Mouse (Mus musculus): Measurements from ENCODE around the gene Kcna7. TPM values are rescaled to one million over a fixed set of nuclear protein-coding genes. Genes with fewer than 3 reads are reported as not detected.

Gene Kcna7
- polyA plus RNA-seq, 1 experiment from 2014 or later = 0.09 TPM

DNA sequence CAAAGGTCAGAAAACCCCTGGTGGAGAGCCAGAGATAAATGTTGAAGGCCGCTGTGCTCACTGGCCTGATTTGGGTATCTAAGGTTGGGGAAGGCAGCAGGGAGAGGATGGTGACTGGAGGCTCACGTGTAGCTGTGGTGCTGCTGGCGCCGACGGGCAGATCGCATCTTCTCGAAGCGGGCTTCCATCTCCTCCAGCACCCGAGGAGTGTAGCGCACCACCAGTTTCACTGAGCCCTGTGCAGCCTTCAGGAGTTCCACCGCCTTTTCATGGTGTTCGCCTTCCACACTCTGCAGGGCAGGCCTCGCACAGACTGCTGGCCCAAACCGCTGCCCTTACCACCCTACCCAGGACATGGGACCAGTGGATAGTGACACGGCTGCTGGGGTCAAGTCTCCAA lies 37.3 kb upstream of the Kcna7 start:
- ATAC-seq (ENCODE audit: low FRiP score) = no peak
- Histone ChIP-seq H3K9ac (replicated peaks) (peak overlapping the region; percentile 69; the same call in 1 of the 2 replicates), H3K4me1 (peaks cover 56% of the 10 kb centered on the region), H3K27me3 (replicated peaks) (peaks cover 11% of the 10 kb centered on the region; the same call in 1 of the 2 replicates), H3K4me2 (peak overlapping the region; percentile 71), H3K4me3 (replicated peaks) (peak overlapping the region; percentile 79), H3K9me3 (replicated peaks) (no peaks in the 10 kb centered on the region), H3K27ac (replicated peaks) (peak overlapping the region; percentile 90; the same call in 1 of the 2 replicates), H3K36me3 (peaks cover 10% of the 10 kb centered on the region)
- 83% methylated on average over 15 of the region's 15 CpGs for WGBS

DNA sequence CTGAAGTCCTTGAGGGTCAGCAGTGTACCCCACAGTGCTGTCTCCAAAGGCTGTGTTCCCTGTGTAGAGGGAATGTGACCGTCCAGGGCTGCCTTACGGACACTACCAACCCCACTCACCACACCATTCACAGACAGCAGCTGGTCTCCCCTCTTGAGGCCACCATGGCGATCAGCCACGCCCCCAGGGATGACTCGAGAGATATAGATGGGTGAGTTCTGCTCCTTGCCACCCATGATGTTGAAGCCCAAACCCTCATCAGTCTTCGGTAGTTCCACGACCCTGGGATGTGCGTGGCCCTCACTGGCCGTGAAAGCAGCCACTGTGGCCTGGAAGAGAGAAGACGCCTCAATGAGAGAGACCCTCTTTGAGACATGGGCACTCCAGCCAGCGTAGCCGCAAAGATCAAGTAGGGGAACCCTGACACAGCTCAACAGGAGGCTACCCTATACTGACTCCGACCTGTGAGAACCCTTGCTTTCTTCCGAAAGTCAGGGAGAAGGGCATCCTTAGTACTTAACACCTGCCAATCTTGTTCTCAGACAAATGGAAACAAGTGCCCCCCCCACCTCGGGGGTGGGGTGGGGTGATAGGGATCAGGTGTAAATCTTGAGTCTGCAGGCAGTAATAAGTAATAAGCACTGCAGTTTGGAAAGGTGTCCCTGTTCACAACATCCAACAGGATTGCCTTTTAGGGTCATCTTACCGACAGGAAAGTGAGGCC lies 36.3 kb upstream of the Kcna7 start:
- 72% methylated on average over 16 of the region's 16 CpGs for WGBS
- Histone ChIP-seq H3K4me3 (replicated peaks) (peak overlapping the region; percentile 55), H3K36me3 (peaks cover 18% of the 10 kb centered on the region), H3K4me1 (peaks cover 55% of the 10 kb centered on the region), H3K27me3 (replicated peaks) (peaks cover 7% of the 10 kb centered on the region; the same call in 1 of the 2 replicates), H3K9me3 (replicated peaks) (no peaks in the 10 kb centered on the region), H3K27ac (replicated peaks) (no peak overlapping the region), H3K9ac (replicated peaks) (no peak overlapping the region), H3K4me2 (peak overlapping the region; percentile 95)
- ATAC-seq (ENCODE audit: low FRiP score) = no peak

DNA sequence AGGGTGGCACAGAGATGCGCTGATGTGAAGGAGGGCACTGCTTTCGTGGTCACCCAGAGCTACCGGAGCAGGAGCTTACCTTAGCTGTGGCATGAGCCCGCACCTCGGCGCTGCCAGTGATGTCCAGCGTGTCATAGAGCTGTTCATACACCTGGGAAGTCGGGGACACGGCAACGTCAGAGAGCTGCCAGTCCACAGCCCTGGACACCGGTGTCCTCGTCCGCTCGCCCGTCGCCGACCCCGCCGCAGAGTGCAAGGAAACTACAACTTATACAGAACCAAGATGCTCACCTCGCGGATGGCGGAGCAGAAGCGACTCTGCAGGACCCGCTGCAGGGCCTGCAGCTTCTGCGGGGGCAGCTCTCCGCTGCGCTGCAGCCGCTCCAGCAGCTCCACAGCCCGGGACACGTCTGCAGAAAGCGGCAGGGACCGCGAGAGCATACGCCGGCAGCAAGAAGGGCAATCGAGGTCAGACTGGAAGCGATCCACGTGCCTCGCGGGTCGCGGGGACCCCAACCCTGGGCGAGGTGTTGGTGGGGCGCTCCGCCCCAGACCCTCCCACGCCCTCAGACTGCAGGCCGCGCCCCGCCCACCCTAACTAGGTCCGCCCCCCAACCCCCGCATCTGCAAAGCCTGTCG lies 35.5 kb upstream of the Kcna7 start:
- Histone ChIP-seq H3K4me2 (peak overlapping the region; percentile 95), H3K4me1 (peaks cover 49% of the 10 kb centered on the region), H3K27ac (replicated peaks) (peak overlapping the region; percentile 58), H3K4me3 (replicated peaks) (peak overlapping the region; percentile 55), H3K9me3 (replicated peaks) (no peaks in the 10 kb centered on the region), H3K9ac (replicated peaks) (peak overlapping the region; percentile 64), H3K27me3 (replicated peaks) (peaks cover 7% of the 10 kb centered on the region; the same call in 1 of the 2 replicates), H3K36me3 (peaks cover 22% of the 10 kb centered on the region)
- ATAC-seq (ENCODE audit: low FRiP score) = no peak; the same call in 1 of the 2 replicates
- WGBS = 10% methylated on average over 48 of the region's 52 CpGs

DNA sequence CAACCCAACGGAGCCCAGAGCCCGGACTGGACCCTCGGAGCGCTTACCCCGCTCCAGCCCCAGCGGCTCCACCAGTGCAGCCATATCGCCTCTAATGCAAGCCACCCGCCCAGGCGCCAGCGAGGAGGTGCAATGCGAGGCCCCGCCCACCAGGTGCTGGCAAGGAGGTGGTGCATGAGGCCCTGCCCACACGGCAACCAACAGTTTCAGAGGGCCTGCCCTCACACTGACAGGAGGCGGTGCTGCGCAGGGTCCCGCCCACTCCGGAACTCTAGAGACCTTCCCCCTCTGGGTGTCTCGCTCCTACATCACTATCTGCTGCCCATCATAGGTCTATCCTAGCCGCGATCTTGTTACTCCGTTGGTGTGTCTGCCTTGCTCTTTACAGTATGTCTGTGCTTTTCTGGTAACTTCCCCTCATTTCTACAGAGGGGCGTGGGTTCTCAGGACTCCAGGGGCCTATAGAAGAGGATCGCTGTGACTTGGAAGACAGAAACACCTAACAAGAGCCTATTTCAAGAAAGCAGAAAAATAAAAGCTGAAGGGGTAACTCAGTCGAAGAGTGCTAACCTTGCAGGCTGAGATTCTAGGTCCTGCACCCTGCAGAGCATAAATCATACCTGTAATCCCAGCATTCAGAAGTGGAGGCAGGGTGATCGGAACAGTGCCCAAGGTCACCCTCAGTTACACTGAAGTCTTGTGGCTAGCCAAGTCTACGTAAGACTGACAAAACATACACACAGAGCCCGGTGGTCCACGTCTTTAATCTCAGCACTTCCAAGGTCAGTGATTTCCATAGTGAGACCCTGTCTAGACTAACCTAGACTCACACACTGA lies 34.8 kb upstream of the Kcna7 start, which contains the start of gene Lin7b:
Lin7b (minus strand) TSS at position 109 of the 837 bp plus-strand sequence.
- H3K36me3 ChIP-seq = peaks cover 29% of the 10 kb centered on the region
- H3K4me2 ChIP-seq = peak within 1 kb of the TSS; percentile 95
- ATAC-seq (ENCODE audit: low FRiP score) = peak; percentile 54
- 10% methylated on average over 28 of the region's 28 CpGs for WGBS
- peak within 1 kb of the TSS; percentile 64 for H3K9ac ChIP-seq (replicated peaks)
- H3K4me3 ChIP-seq (replicated peaks) = peak within 1 kb of the TSS; percentile 55
- no peaks in the 10 kb centered on the region for H3K9me3 ChIP-seq (replicated peaks)
- peak within 1 kb of the TSS; percentile 58 for H3K27ac ChIP-seq (replicated peaks)
- H3K4me1 ChIP-seq = peaks cover 42% of the 10 kb centered on the region
- H3K27me3 ChIP-seq (replicated peaks) = peaks cover 7% of the 10 kb centered on the region; the same call in 1 of the 2 replicates

DNA sequence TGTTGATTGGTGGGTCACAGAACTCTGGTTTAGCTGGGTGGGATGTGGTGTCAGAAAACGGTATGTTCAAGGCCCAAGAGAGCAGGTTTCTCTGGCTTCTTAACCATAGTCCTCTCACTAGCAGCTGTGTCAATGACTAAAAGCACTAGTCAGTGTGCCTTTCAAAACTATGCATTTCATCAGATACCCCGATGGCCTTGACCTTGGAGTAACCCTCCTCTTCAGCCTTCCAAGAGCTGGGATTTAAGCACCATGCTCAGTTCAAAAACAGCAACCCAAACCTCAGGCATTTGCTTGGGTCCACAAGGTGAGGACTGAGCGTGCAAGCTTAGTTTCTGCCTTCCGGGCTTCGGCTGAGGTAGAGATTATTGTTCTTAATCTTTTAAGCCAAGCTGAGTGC lies 33.1 kb upstream of the Kcna7 start:
- no peak for ATAC-seq (ENCODE audit: low FRiP score)
- Histone ChIP-seq H3K36me3 (peaks cover 46% of the 10 kb centered on the region), H3K9ac (replicated peaks) (no peak overlapping the region), H3K27ac (replicated peaks) (no peak overlapping the region), H3K27me3 (replicated peaks) (peaks cover 7% of the 10 kb centered on the region; the same call in 1 of the 2 replicates), H3K4me3 (replicated peaks) (no peak overlapping the region), H3K4me1 (peaks cover 39% of the 10 kb centered on the region), H3K9me3 (replicated peaks) (no peaks in the 10 kb centered on the region), H3K4me2 (no peak overlapping the region)
- 85% methylated on average over 5 of the region's 5 CpGs for WGBS

DNA sequence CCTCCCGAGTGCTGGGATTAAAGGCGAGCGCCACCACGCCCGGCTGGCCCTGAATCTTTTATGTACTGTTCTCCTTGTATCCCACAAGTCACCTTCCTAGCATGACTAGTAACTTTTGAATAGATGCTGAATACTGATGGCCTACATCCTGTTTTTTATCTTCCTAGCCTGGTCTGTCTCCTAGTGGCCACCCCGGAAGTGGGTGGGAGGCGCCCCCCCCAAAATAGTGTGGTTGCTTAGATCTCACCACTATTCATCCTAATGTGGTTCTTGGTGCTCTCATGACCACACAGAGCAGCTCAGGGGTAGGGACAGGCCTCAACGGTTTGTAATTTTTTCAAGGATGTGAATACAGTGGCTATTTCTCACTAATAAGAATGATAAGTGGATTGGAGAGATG lies 30.8 kb upstream of the Kcna7 start:
- H3K27ac ChIP-seq (replicated peaks) = no peak overlapping the region
- H3K4me2 ChIP-seq = no peak overlapping the region
- H3K4me1 ChIP-seq = peaks cover 16% of the 10 kb centered on the region
- peaks cover 68% of the 10 kb centered on the region for H3K36me3 ChIP-seq
- WGBS = 91% methylated on average over 8 of the region's 8 CpGs
- no peak overlapping the region for H3K9ac ChIP-seq (replicated peaks)
- no peaks in the 10 kb centered on the region for H3K9me3 ChIP-seq (replicated peaks)
- H3K27me3 ChIP-seq (replicated peaks) = no peaks in the 10 kb centered on the region
- no peak overlapping the region for H3K4me3 ChIP-seq (replicated peaks)
- no peak for ATAC-seq (ENCODE audit: low FRiP score)

DNA sequence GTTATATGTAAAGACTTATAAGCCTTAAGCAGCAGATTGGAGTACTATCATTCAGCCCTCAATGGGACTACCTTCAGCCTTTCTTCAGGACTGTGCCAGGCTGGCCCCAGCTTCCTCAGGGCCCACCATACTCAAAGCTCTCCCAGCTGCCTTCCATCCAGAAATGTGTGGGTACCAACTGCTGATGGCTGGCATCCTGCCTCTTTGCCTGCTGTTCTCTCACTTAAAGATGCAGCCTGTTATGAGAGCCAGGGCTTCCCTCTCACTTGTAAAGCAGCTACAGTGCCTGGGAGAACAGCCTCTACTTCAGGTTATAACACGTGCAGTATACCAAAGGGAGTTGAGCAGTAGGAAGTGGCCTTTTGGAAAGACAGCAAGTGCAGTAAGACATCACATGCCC lies 29.4 kb upstream of the Kcna7 start:
- no peak for ATAC-seq (ENCODE audit: low FRiP score)

DNA sequence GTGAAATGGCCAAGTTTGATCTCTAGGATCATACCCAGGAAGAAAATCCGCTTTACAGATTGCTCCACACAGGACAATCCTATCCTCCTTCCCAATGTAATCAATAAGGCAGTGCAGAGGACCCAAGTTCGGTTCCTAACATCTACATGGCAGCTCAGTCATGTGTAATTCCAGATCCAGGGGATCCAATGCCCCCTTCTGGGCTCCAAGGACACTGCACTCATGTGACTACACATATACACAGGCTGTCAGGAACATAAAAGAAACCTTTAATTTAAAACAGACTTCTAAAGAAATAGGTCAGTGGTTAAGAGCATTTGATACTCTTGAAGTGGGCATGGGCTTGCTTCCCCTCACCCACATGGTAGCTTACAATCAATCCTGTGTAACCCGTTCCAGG lies 19.4 kb upstream of the Kcna7 start:
- Histone ChIP-seq H3K9ac (replicated peaks) (no peak overlapping the region), H3K4me1 (0 out of 2 replicates have a peak, but pooled peaks cover 3% of the 10 kb centered on the region), H3K36me3 (peaks cover 97% of the 10 kb centered on the region), H3K4me2 (no peak overlapping the region), H3K27ac (replicated peaks) (no peak overlapping the region), H3K4me3 (replicated peaks) (no peak overlapping the region), H3K9me3 (replicated peaks) (no peaks in the 10 kb centered on the region), H3K27me3 (replicated peaks) (no peaks in the 10 kb centered on the region)
- ATAC-seq (ENCODE audit: low FRiP score) = no peak
- WGBS = 93% methylated on average over 3 of the region's 3 CpGs

More for the DNA sequence above, 29.4 kb upstream of the Kcna7 start:
- Histone ChIP-seq H3K9ac (replicated peaks) (no peak overlapping the region), H3K27ac (replicated peaks) (no peak overlapping the region), H3K9me3 (replicated peaks) (no peaks in the 10 kb centered on the region), H3K36me3 (peaks cover 82% of the 10 kb centered on the region), H3K4me2 (no peak overlapping the region), H3K4me1 (peaks cover 3% of the 10 kb centered on the region; the same call in 1 of the 2 replicates), H3K4me3 (replicated peaks) (no peak overlapping the region), H3K27me3 (replicated peaks) (no peaks in the 10 kb centered on the region)
- 88% methylated on average over 1 of the region's 1 CpGs for WGBS

DNA sequence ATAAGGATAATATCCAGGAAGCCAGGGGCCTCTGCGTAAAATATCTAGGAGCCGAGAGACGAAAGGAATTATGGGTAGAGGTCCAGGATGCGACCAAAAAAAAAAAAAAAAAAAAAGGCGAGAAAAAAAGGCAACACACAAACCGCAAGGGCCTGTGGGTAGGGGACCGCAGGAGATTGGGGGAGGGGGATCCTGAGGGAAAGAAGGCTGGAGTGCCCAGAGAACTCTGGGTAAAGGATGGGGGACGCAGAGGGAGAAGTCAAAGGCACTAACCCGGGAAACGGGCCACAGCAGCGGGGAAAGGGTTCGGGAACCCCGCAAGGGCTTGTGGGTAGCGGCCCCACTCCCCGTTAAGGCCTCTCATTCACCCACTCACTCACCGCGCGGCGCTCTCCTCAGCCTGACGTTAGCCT lies 10.3 kb upstream of the Kcna7 start:
- Histone ChIP-seq H3K27ac (replicated peaks) (peak overlapping the region; percentile 95), H3K9me3 (replicated peaks) (no peaks in the 10 kb centered on the region), H3K4me3 (replicated peaks) (peak overlapping the region; percentile 63), H3K4me2 (peak overlapping the region; percentile 70), H3K27me3 (replicated peaks) (no peaks in the 10 kb centered on the region), H3K4me1 (peaks cover 28% of the 10 kb centered on the region), H3K9ac (replicated peaks) (peak overlapping the region; percentile 78), H3K36me3 (peaks cover 20% of the 10 kb centered on the region)
- under 1% methylated on average over 15 of the region's 20 CpGs for WGBS
- ATAC-seq (ENCODE audit: low FRiP score) = peak; percentile 80

DNA sequence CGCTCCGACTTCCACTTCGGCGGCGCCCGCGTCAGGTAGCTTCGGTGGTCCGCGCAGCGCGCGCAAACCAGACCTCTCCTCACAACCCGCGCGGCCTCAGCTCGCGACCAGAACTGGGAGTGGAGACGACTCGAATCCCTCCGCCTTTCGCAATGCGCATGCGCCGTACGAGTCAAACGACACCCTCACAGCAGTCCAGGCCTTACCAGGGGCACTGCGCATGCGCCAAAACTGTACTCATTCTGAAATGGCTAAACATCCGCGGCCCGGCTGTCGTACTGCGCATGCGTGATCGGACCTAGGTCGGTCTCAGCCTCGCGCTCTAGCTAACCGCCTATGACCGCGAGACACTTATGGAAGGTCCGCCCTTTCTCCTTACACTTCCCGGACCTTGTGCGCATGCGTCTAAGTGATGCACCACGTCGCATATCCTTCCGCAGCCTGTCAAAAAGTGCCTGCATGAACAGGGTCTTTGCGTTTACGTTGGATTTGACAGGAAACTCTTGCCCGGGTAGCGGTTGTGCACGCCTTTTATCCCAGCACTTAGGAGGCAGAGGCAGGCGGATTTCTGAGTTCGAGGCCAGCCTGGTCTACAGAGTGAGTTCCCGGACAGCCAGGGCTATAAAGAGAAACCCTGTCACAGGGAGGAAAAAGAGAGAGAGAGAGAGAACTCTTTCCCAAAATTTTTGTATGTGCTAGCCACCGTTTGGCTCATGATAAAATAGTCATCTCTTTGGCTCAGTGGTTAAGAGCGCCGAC lies 9.7 kb upstream of the Kcna7 start, which contains the start of gene Snrnp70:
Snrnp70 (minus strand) TSS at position 165 of the 759 bp plus-strand sequence.
- Histone ChIP-seq H3K9me3 (replicated peaks) (no peaks in the 10 kb centered on the region), H3K4me3 (replicated peaks) (peak within 1 kb of the TSS; percentile 63), H3K27ac (replicated peaks) (peak within 1 kb of the TSS; percentile 95), H3K36me3 (peaks cover 13% of the 10 kb centered on the region), H3K4me1 (peaks cover 28% of the 10 kb centered on the region), H3K27me3 (replicated peaks) (no peaks in the 10 kb centered on the region), H3K9ac (replicated peaks) (peak within 1 kb of the TSS; percentile 78), H3K4me2 (peak within 1 kb of the TSS; percentile 70)
- peak; percentile 97 for ATAC-seq (ENCODE audit: low FRiP score)
- WGBS = under 1% methylated on average over 60 of the region's 60 CpGs
